Mouse (Mus musculus): ENCODE results near the gene Ptpa.

GRCm38 (mm10) chr2:30413038-30413973, 2.5 kb upstream of the Ptpa start:
- TF ChIP-seq POLR2A (IDR thresholded peaks at IDR 0.05; ENCODE audit: insufficient read depth, low read depth, low read length), result no peak
- 0 out of 2 replicates have a peak, but pooled peaks have one; percentile 1 for TF ChIP-seq CTCF (IDR thresholded peaks at IDR 0.05)

Data from heart, adult 2 months (tissue).